Mouse (Mus musculus) limb, embryonic 14.5 days (tissue): ENCODE results near the gene Xylt1. TPM values are rescaled to one million over a fixed set of nuclear protein-coding genes. Genes with fewer than 3 reads are reported as not detected.

ENCODE experiments used
- ATAC-seq: fragments of 200-750 bp; cut with Nextera tagmentation; 2 replicates; pipeline ENCODE4 v1.8.0; 2017; ENCODE audit warnings: low read depth, moderate number of reproducible peaks, moderate TSS enrichment; ENCODE audit not compliant: low FRiP score
- DNase-seq: peaks from one replicate; pipeline ENCODE4 v3.0.0-alpha.2; 2015; ENCODE audit warnings: low spot score
- H3K27ac ChIP-seq: fragments of 300-500 bp; sonication (generic); replicated peaks from 2 replicates; pipeline ENCODE4 v1.5.1; 2014; ENCODE audit warnings: low read depth, mild to moderate bottlenecking, low read length, moderate library complexity, mixed read lengths
- H3K27me3 ChIP-seq: fragments of 300-500 bp; sonication (generic); 2 replicates; pipeline ENCODE4 v1.6.1; 2014; ENCODE audit warnings: low read length, mixed read lengths; ENCODE audit not compliant: control insufficient read depth, insufficient read depth
- H3K36me3 ChIP-seq: fragments of 300-500 bp; sonication (generic); 2 replicates; pipeline ENCODE4 v1.6.1; 2014; ENCODE audit warnings: mild to moderate bottlenecking, low read length, moderate library complexity, mixed read lengths; ENCODE audit not compliant: control insufficient read depth, insufficient read depth
- H3K4me1 ChIP-seq: fragments of 300-500 bp; sonication (generic); 2 replicates; pipeline ENCODE4 v1.6.1; 2014; ENCODE audit warnings: antibody characterized with exemption, low read length, mixed read lengths; ENCODE audit not compliant: control insufficient read depth, insufficient read depth
- H3K4me2 ChIP-seq: fragments of 300-500 bp; sonication (generic); replicated peaks from 2 replicates; pipeline ENCODE4 v1.6.1; 2014; ENCODE audit warnings: low read depth, mild to moderate bottlenecking, low read length, moderate library complexity; ENCODE audit not compliant: severe bottlenecking
- H3K4me3 ChIP-seq: fragments of 300-500 bp; sonication (generic); replicated peaks from 2 replicates; pipeline ENCODE4 v1.5.1; 2014; ENCODE audit warnings: low read length
- H3K9ac ChIP-seq: fragments of 300-500 bp; sonication (generic); 2 replicates; pipeline ENCODE4 v1.6.1; 2014; ENCODE audit warnings: mild to moderate bottlenecking, low read depth, low read length, moderate library complexity; ENCODE audit not compliant: severe bottlenecking
- H3K9me3 ChIP-seq: fragments of 300-500 bp; sonication (generic); 2 replicates; pipeline ENCODE4 v1.6.1; 2016; ENCODE audit warnings: low read length; ENCODE audit not compliant: control insufficient read depth
- POLR2A ChIP-seq: fragments of 200-500 bp; IDR thresholded peaks from 2 replicates; pipeline ENCODE4 v1.8.0; 2012; ENCODE audit warnings: inconsistent platforms, mild to moderate bottlenecking, moderate library complexity, borderline replicate concordance; ENCODE audit not compliant: insufficient read depth, insufficient read length; ENCODE audit errors: extremely low read depth
- WGBS: fragments of 180-500 bp; shearing (Covaris S2); extraction: QIAGEN DNeasy Blood & Tissue Kit; methylation state at CpG from one replicate; pipeline ENCODE4 v1.1.7; 2014; 5-methylcytosine and 5-hydroxymethylcytosine counted together
- polyA plus RNA-seq, 2 experiments: library from polyadenylated mRNA; depleted of rRNA in 1 of 2; stranded (reverse) in 1 of 2; unstranded in 1 of 2; fragments of >200 nt; fragmentation: Nextera tagmentation in 1 of 2; extraction: Ambion mirVana in 1 of 2; gene quantifications; 2 replicates each; pipeline versions ENCODE4 v1.2.1 to v1.2.3; 2012 to 2014

Xylt1 gene
- polyA plus RNA-seq (2012; rRNA removed): 9.9 and 13.0 TPM in 2 replicates
- 4.2 and 4.8 TPM in 2 replicates for polyA plus RNA-seq (2014; fragmentation: Nextera tagmentation; extraction: Ambion mirVana)

GRCm38 (mm10) chr7:117380418-117381187 is at the start of gene Xylt1:
Xylt1 (plus strand) TSS chr7:117380979.
- DNase-seq: peak; percentile 72
- H3K27ac ChIP-seq: peak within 1 kb of the TSS; percentile 83
- no peak for TF ChIP-seq POLR2A
- peaks cover 13% of the 10 kb centered on the region for H3K4me1 ChIP-seq
- no peaks in the 10 kb centered on the region for H3K9me3 ChIP-seq
- H3K4me3 ChIP-seq: peak within 1 kb of the TSS; percentile 77
- no peaks in the 10 kb centered on the region for H3K27me3 ChIP-seq
- peak within 1 kb of the TSS; percentile 86 for H3K9ac ChIP-seq
- H3K4me2 ChIP-seq: peak within 1 kb of the TSS; percentile 85
- WGBS: 0% methylated on average over 57 of the region's 69 CpGs
- H3K36me3 ChIP-seq: no peaks in the 10 kb centered on the region
- peak; percentile 86 for ATAC-seq

GRCm38 (mm10) chr7:117333936-117334335 is 46.8 kb upstream of the Xylt1 start:
- H3K36me3 ChIP-seq: no peaks in the 10 kb centered on the region
- no peak overlapping the region for H3K9ac ChIP-seq
- WGBS: 73% methylated on average over 5 of the region's 5 CpGs
- no peak for TF ChIP-seq POLR2A
- no peak overlapping the region for H3K4me3 ChIP-seq
- H3K9me3 ChIP-seq: no peaks in the 10 kb centered on the region
- H3K27me3 ChIP-seq: no peaks in the 10 kb centered on the region
- no peak overlapping the region for H3K27ac ChIP-seq
- no peaks in the 10 kb centered on the region for H3K4me1 ChIP-seq
- ATAC-seq: no peak
- H3K4me2 ChIP-seq: no peak overlapping the region
- DNase-seq: no peak

- no peak overlapping the region for H3K27ac ChIP-seq
- H3K9ac ChIP-seq: no peak overlapping the region
- ATAC-seq (no peak), DNase-seq (no peak)
- H3K4me3 ChIP-seq: no peak overlapping the region
- no peaks in the 10 kb centered on the region for H3K9me3 ChIP-seq
- H3K4me2 ChIP-seq: no peak overlapping the region
- TF ChIP-seq POLR2A: no peak
- H3K4me1 ChIP-seq: no peaks in the 10 kb centered on the region
- H3K27me3 ChIP-seq: no peaks in the 10 kb centered on the region
- 88% methylated on average over 2 of the region's 2 CpGs for whole genome bisulfite sequencing
- H3K36me3 ChIP-seq: no peaks in the 10 kb centered on the region
Measured at GRCm38 (mm10) chr7:117356316-117356715, 24.5 kb upstream of the Xylt1 start.

- TF ChIP-seq POLR2A: no peak
- Histone ChIP-seq H3K4me1 (no peaks in the 10 kb centered on the region), H3K4me3 (no peak overlapping the region), H3K9me3 (no peaks in the 10 kb centered on the region), H3K36me3 (no peaks in the 10 kb centered on the region), H3K27ac (0 out of 2 replicates have a peak overlapping the region, but pooled peaks have one; percentile 52), H3K9ac (no peak overlapping the region), H3K4me2 (no peak overlapping the region), H3K27me3 (no peaks in the 10 kb centered on the region)
- WGBS: 65% methylated on average over 6 of the region's 6 CpGs
- DNase-seq (peak; percentile 86), ATAC-seq (peak; percentile 81)
Measured at GRCm38 (mm10) chr7:117357425-117358194, 23.2 kb upstream of the Xylt1 start.

GRCm38 (mm10) chr7:117361281-117361680 is 19.5 kb upstream of the Xylt1 start:
- Histone ChIP-seq H3K36me3 (no peaks in the 10 kb centered on the region), H3K9me3 (no peaks in the 10 kb centered on the region), H3K9ac (no peak overlapping the region), H3K4me1 (no peaks in the 10 kb centered on the region), H3K27me3 (no peaks in the 10 kb centered on the region), H3K4me3 (no peak overlapping the region), H3K27ac (no peak overlapping the region), H3K4me2 (no peak overlapping the region)
- no peak for ATAC-seq
- no peak for TF ChIP-seq POLR2A
- no peak for DNase-seq
- 91% methylated on average over 2 of the region's 2 CpGs for WGBS
